Mouse (Mus musculus) embryonic facial prominence, embryonic 11.5 days (tissue): Measurements from ENCODE around the gene Lgals2. TPM values are rescaled to one million over a fixed set of nuclear protein-coding genes. Genes with fewer than 3 reads are reported as not detected.

Experiments
- ATAC-seq: fragments of 200-750 bp; cut with Nextera tagmentation; replicated peaks from 2 replicates; pipeline ENCODE4 v1.8.0; 2017; ENCODE audit warnings: low read depth; ENCODE audit not compliant: insufficient number of reproducible peaks, low FRiP score, low TSS enrichment
- DNase-seq: peaks from one replicate; pipeline ENCODE4 v3.0.0-alpha.2; 2015; ENCODE audit warnings: low spot score
- H3K27ac ChIP-seq: fragments of 300-500 bp; sonication (generic); replicated peaks from 2 replicates; pipeline ENCODE4 v1.5.1; 2014; ENCODE audit warnings: mild to moderate bottlenecking, low read depth, low read length, control low read depth
- H3K27me3 ChIP-seq: fragments of 300-500 bp; sonication (generic); 2 replicates; pipeline ENCODE4 v1.6.1; 2014; ENCODE audit warnings: mild to moderate bottlenecking, low read length, moderate library complexity, mixed read lengths; ENCODE audit not compliant: control insufficient read depth, insufficient read depth
- H3K36me3 ChIP-seq: fragments of 300-500 bp; sonication (generic); replicated peaks from 2 replicates; pipeline ENCODE4 v1.6.1; 2014; ENCODE audit warnings: low read depth, mild to moderate bottlenecking, low read length, moderate library complexity, mixed read lengths; ENCODE audit not compliant: control insufficient read depth, insufficient read depth
- H3K4me1 ChIP-seq: fragments of 300-500 bp; sonication (generic); 2 replicates; pipeline ENCODE4 v1.6.1; 2014; ENCODE audit warnings: low read length, mixed read lengths; ENCODE audit not compliant: control insufficient read depth, insufficient read depth
- H3K4me2 ChIP-seq: fragments of 300-500 bp; sonication (generic); 2 replicates; pipeline ENCODE4 v1.6.1; 2014; ENCODE audit warnings: low read depth, mild to moderate bottlenecking, control low read depth, low read length, moderate library complexity
- H3K4me3 ChIP-seq: fragments of 300-500 bp; sonication (generic); 2 replicates; pipeline ENCODE4 v1.5.1; 2014; ENCODE audit warnings: low read depth, low read length, control low read depth
- H3K9ac ChIP-seq: fragments of 300-500 bp; sonication (generic); replicated peaks from 2 replicates; pipeline ENCODE4 v1.6.1; 2014; ENCODE audit warnings: mild to moderate bottlenecking, control low read depth, low read length
- H3K9me3 ChIP-seq: fragments of 300-500 bp; sonication (generic); replicated peaks from 2 replicates; pipeline ENCODE4 v1.6.1; 2016; ENCODE audit warnings: mild to moderate bottlenecking, low read length, inconsistent platforms, mixed read lengths; ENCODE audit not compliant: control insufficient read depth
- WGBS: fragments of 180-500 bp; shearing (Covaris S2); extraction: QIAGEN DNeasy Blood & Tissue Kit; methylation state at CpG from one replicate; pipeline ENCODE4 v1.1.7; 2014; 5-methylcytosine and 5-hydroxymethylcytosine counted together
- polyA plus RNA-seq: library from polyadenylated mRNA; unstranded; fragments of >200 nt; fragmentation: Nextera tagmentation; extraction: Ambion mirVana; gene quantifications from 2 replicates; pipeline ENCODE4 v1.2.1, GENCODE M21; 2014

Lgals2 gene
- not detected in 2 replicates for polyA plus RNA-seq

GRCm38 (mm10) chr15:78855303-78855965 lies at the start of gene Lgals2:
TSS of gene Lgals2 (minus strand) at chr15:78855529.
- no peak within 1 kb of the TSS for H3K27ac ChIP-seq
- no peak within 1 kb of the TSS for H3K4me3 ChIP-seq
- no peaks in the 10 kb centered on the region for H3K36me3 ChIP-seq
- no peak within 1 kb of the TSS for H3K4me2 ChIP-seq
- 80% methylated on average over 8 of the region's 8 CpGs for WGBS
- H3K9ac ChIP-seq, result no peak within 1 kb of the TSS
- no peaks in the 10 kb centered on the region; the same call in 1 of the 2 replicates for H3K27me3 ChIP-seq
- DNase-seq, result no peak
- H3K4me1 ChIP-seq, result no peaks in the 10 kb centered on the region; the same call in 1 of the 2 replicates
- H3K9me3 ChIP-seq, result no peaks in the 10 kb centered on the region
- no peak for ATAC-seq

- WGBS, result 8% methylated on average over 2 of the region's 2 CpGs
- Histone ChIP-seq H3K4me1 (peaks cover 4% of the 10 kb centered on the region), H3K27ac (no peak overlapping the region), H3K9me3 (no peaks in the 10 kb centered on the region), H3K4me3 (no peak overlapping the region), H3K36me3 (no peaks in the 10 kb centered on the region), H3K4me2 (no peak overlapping the region), H3K27me3 (no peaks in the 10 kb centered on the region), H3K9ac (no peak overlapping the region)
- peak; percentile 89 for DNase-seq
- ATAC-seq, result no peak
These were observed 47.9 kb upstream of the Lgals2 start for GRCm38 (mm10) chr15:78903243-78903642.

- Histone ChIP-seq H3K9ac (peak overlapping the region; percentile 68; the same call in 1 of the 2 replicates), H3K27ac (no peak overlapping the region; the same call in 1 of the 2 replicates), H3K4me3 (peak overlapping the region; percentile 3; the same call in 1 of the 2 replicates), H3K9me3 (no peaks in the 10 kb centered on the region), H3K27me3 (no peaks in the 10 kb centered on the region), H3K36me3 (no peaks in the 10 kb centered on the region), H3K4me2 (peak overlapping the region; percentile 89), H3K4me1 (peaks cover 4% of the 10 kb centered on the region)
- 39% methylated on average over 8 of the region's 8 CpGs for WGBS
- ATAC-seq, result no peak
- peak; percentile 60 for DNase-seq
These were observed 46.1 kb upstream of the Lgals2 start for GRCm38 (mm10) chr15:78901422-78901789.

GRCm38 (mm10) chr15:78900585-78901421 lies 45.5 kb upstream of the Lgals2 start:
- no peaks in the 10 kb centered on the region for H3K36me3 ChIP-seq
- peak overlapping the region; percentile 89 for H3K4me2 ChIP-seq
- H3K9me3 ChIP-seq, result no peaks in the 10 kb centered on the region
- H3K4me1 ChIP-seq, result peaks cover 4% of the 10 kb centered on the region
- 14% methylated on average over 18 of the region's 18 CpGs for WGBS
- H3K27me3 ChIP-seq, result no peaks in the 10 kb centered on the region
- H3K9ac ChIP-seq, result peak overlapping the region; percentile 68
- DNase-seq (peak; percentile 14), ATAC-seq (0 out of 2 replicates have a peak, but pooled peaks have one; percentile 29)
- H3K27ac ChIP-seq, result peak overlapping the region; percentile 54
- H3K4me3 ChIP-seq, result peak overlapping the region; percentile 57

GRCm38 (mm10) chr15:78899740-78900584 lies 44.6 kb upstream of the Lgals2 start, which contains the start of gene Sh3bp1:
TSS of gene Sh3bp1 (plus strand) at chr15:78899768.
- Histone ChIP-seq H3K4me1 (peaks cover 4% of the 10 kb centered on the region), H3K4me2 (peak within 1 kb of the TSS; percentile 89), H3K36me3 (no peaks in the 10 kb centered on the region), H3K4me3 (peak within 1 kb of the TSS; percentile 57), H3K9me3 (no peaks in the 10 kb centered on the region), H3K27me3 (no peaks in the 10 kb centered on the region), H3K9ac (peak within 1 kb of the TSS; percentile 68), H3K27ac (peak within 1 kb of the TSS; percentile 54)
- 1% methylated on average over 47 of the region's 47 CpGs for WGBS
- DNase-seq, result peak; percentile 83
- ATAC-seq, result 0 out of 2 replicates have a peak, but pooled peaks have one; percentile 32

GRCm38 (mm10) chr15:78899409-78899739 lies 44.0 kb upstream of the Lgals2 start, which contains the start of gene Gm49510:
TSS of gene Gm49510 (plus strand) at chr15:78899667.
- 4% methylated on average over 20 of the region's 20 CpGs for WGBS
- no peaks in the 10 kb centered on the region for H3K9me3 ChIP-seq
- peak within 1 kb of the TSS; percentile 89 for H3K4me2 ChIP-seq
- no peak for ATAC-seq
- H3K36me3 ChIP-seq, result no peaks in the 10 kb centered on the region
- peak within 1 kb of the TSS; percentile 54 for H3K27ac ChIP-seq
- DNase-seq, result no peak
- no peaks in the 10 kb centered on the region for H3K27me3 ChIP-seq
- peak within 1 kb of the TSS; percentile 68 for H3K9ac ChIP-seq
- H3K4me1 ChIP-seq, result peaks cover 4% of the 10 kb centered on the region
- peak within 1 kb of the TSS; percentile 57 for H3K4me3 ChIP-seq

GRCm38 (mm10) chr15:78898507-78899001 lies 43.2 kb upstream of the Lgals2 start:
- no peak overlapping the region for H3K9ac ChIP-seq
- H3K27me3 ChIP-seq, result no peaks in the 10 kb centered on the region
- no peaks in the 10 kb centered on the region for H3K9me3 ChIP-seq
- H3K4me3 ChIP-seq, result peak overlapping the region; percentile 57; the same call in 1 of the 2 replicates
- no peak overlapping the region for H3K27ac ChIP-seq
- peaks cover 4% of the 10 kb centered on the region for H3K4me1 ChIP-seq
- WGBS, result 51% methylated on average over 6 of the region's 6 CpGs
- H3K36me3 ChIP-seq, result no peaks in the 10 kb centered on the region
- H3K4me2 ChIP-seq, result no peak overlapping the region
- DNase-seq (no peak), ATAC-seq (no peak)
